Mouse (Mus musculus) kidney, adult 2 months (tissue): ENCODE results near the gene Iah1.

Source experiments
- CTCF ChIP-seq: fragments of 200-500 bp; conservative IDR thresholded peaks from 2 replicates; pipeline ENCODE4 v1.5.1; 2011; ENCODE audit warnings: low read depth, mild to moderate bottlenecking, control low read depth, low read length, moderate library complexity, mixed read lengths; ENCODE audit not compliant: insufficient read depth, insufficient read length
- POLR2A ChIP-seq: fragments of 200-500 bp; IDR thresholded peaks from one replicate; pipeline ENCODE4 v1.6.1; 2011; ENCODE audit warnings: low read depth, low read length, control low read depth

GRCm38 (mm10) chr12:21337171-21337570, 21.0 kb downstream of the Iah1 start:
- TF ChIP-seq CTCF: no peak
- TF ChIP-seq POLR2A: no peak
